ENCODE assay signal across 8 mouse cellular contexts in the genomic region with DNA sequence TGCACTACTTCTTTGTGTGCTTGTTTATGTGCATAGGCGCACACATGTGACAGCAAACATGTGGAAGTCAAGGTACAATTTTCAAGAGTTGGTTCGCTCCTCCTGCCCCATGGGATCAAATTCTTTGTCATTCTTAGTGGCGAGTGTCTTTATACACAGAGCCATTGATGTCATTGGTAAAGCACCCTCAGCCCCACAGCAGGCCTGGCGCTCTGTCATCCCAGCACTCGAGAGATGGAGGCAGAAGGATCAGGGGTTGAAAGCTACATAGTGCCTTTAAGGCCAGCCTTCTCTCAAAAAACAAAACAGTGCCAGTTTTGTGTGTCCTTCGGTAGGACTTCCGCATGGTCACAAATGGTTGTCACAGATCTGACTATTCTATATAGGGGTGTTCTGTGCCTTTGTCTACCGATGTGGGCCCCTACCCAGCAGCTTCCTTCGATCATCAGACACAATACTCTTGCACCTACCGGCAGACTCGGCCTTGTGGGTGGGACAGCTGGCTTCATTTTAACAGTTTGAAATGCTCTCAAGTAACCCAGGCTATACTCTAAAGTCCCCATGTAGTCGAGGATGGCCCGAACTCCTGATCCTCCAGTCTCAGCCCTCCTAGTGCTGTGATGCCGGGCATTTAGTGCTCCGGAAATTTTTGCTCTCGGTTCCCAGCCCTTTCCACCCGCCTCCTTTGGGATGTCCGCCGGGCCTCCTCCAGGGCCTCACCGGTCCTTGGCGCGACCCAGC. TPM values are rescaled to one million over a fixed set of nuclear protein-coding genes. Genes with fewer than 3 reads are reported as not detected.
DNase-seq lines count a peak whose midpoint lies in the region; ATAC-seq and TF ChIP-seq lines count a peak whose summit lies in the region.

No protein-coding gene starts in this region.

- H3K27me3 ChIP-seq in lung, postnatal 0 days (replicated peaks; ENCODE audit: insufficient read depth, low read length) = no peaks in the 10 kb centered on the region
- no peaks in the 10 kb centered on the region for H3K27me3 ChIP-seq in intestine, embryonic 16.5 days (replicated peaks; ENCODE audit: control insufficient read depth, insufficient read depth, low read length)
- H3K27me3 ChIP-seq in neural tube, embryonic 14.5 days (ENCODE audit: control insufficient read depth, insufficient read depth, low read length) = no peaks in the 10 kb centered on the region

- peak overlapping the region; percentile 20; the same call in 1 of the 2 replicates for H3K9ac ChIP-seq in lung, postnatal 0 days (replicated peaks; ENCODE audit: low read depth)
- peak overlapping the region; percentile 83 for H3K9ac ChIP-seq in intestine, embryonic 16.5 days (ENCODE audit: low read depth, low read length)
- peak overlapping the region; percentile 50 for H3K9ac ChIP-seq in neural tube, embryonic 14.5 days (replicated peaks; ENCODE audit: low read depth, low read length)

- ATAC-seq in lung, postnatal 0 days = no peak
- ATAC-seq in intestine, embryonic 16.5 days = 0 out of 2 replicates have a peak, but pooled peaks have one; percentile 0
- ATAC-seq in neural tube, embryonic 14.5 days (ENCODE audit: low read depth) = 0 out of 2 replicates have a peak, but pooled peaks have one; percentile 0

- H3K36me3 ChIP-seq in lung, postnatal 0 days (ENCODE audit: insufficient read depth, low read length) = peaks cover 14% of the 10 kb centered on the region
- peaks cover 5% of the 10 kb centered on the region; the same call in 1 of the 2 replicates for H3K36me3 ChIP-seq in intestine, embryonic 16.5 days (ENCODE audit: control insufficient read depth, insufficient read depth, low read length)
- peaks cover 20% of the 10 kb centered on the region for H3K36me3 ChIP-seq in neural tube, embryonic 14.5 days (ENCODE audit: control insufficient read depth, insufficient read depth, low read length)

- WGBS in lung, postnatal 0 days = 23% methylated on average over 22 of the region's 22 CpGs
- WGBS in intestine, embryonic 16.5 days = 21% methylated on average over 22 of the region's 22 CpGs
- WGBS in neural tube, embryonic 14.5 days = 23% methylated on average over 20 of the region's 22 CpGs

- H3K4me1 ChIP-seq in lung, postnatal 0 days (ENCODE audit: insufficient read depth, low read depth, low read length) = peaks cover 12% of the 10 kb centered on the region; the same call in 1 of the 2 replicates
- H3K4me1 ChIP-seq in embryonic fibroblast, embryonic 13.5 days (ENCODE audit: control insufficient read depth, insufficient read depth, low read length) = no peaks in the 10 kb centered on the region; the same call in 1 of the 2 replicates
- H3K4me1 ChIP-seq in intestine, embryonic 16.5 days (ENCODE audit: control insufficient read depth, insufficient read depth, low read length) = peaks cover 20% of the 10 kb centered on the region
- peaks cover 17% of the 10 kb centered on the region for H3K4me1 ChIP-seq in neural tube, embryonic 14.5 days (ENCODE audit: control insufficient read depth, insufficient read depth, low read length)

- TF ChIP-seq EP300 in lung, postnatal 0 days (IDR thresholded peaks at IDR 0.05) = no peak

- no peak for DNase-seq in lung, postnatal 0 days (ENCODE audit: low spot score)
- DNase-seq in lung, postnatal 14 days = no peak
- no peak for DNase-seq in spleen, adult 18-20 months
- no peak for DNase-seq in urinary bladder, postnatal 25 days (ENCODE audit: low spot score)
- DNase-seq in layer of hippocampus, adult 11-12 months (ENCODE audit: low spot score) = no peak

- no peaks in the 10 kb centered on the region for H3K9me3 ChIP-seq in lung, postnatal 0 days (ENCODE audit: low read length)
- H3K9me3 ChIP-seq in intestine, embryonic 16.5 days (ENCODE audit: control insufficient read depth, low read length) = no peaks in the 10 kb centered on the region
- no peaks in the 10 kb centered on the region for H3K9me3 ChIP-seq in neural tube, embryonic 14.5 days (ENCODE audit: control insufficient read depth, low read length)

- peak overlapping the region; percentile 39; the same call in 1 of the 2 replicates for H3K27ac ChIP-seq in lung, postnatal 0 days (ENCODE audit: low read length)
- H3K27ac ChIP-seq in embryonic fibroblast, embryonic 13.5 days (ENCODE audit: insufficient read depth, low read length) = peak overlapping the region; percentile 4; the same call in 1 of the 2 replicates
- H3K27ac ChIP-seq in intestine, embryonic 16.5 days (ENCODE audit: low read length) = peak overlapping the region; percentile 77
- H3K27ac ChIP-seq in neural tube, embryonic 14.5 days (ENCODE audit: low read depth, low read length) = peak overlapping the region; percentile 60

- H3K4me2 ChIP-seq in lung, postnatal 0 days (replicated peaks; ENCODE audit: low read depth, low read length) = peak overlapping the region; percentile 81
- H3K4me2 ChIP-seq in intestine, embryonic 16.5 days (ENCODE audit: low read depth, low read length) = peak overlapping the region; percentile 80
- peak overlapping the region; percentile 79 for H3K4me2 ChIP-seq in neural tube, embryonic 14.5 days (ENCODE audit: low read depth, low read length)

- peak overlapping the region; percentile 85 for H3K4me3 ChIP-seq in lung, postnatal 0 days (ENCODE audit: low read depth, low read length)
- H3K4me3 ChIP-seq in embryonic fibroblast, embryonic 13.5 days (ENCODE audit: insufficient read depth, low read length) = peak overlapping the region; percentile 58
- H3K4me3 ChIP-seq in intestine, embryonic 16.5 days (ENCODE audit: low read length) = peak overlapping the region; percentile 74
- peak overlapping the region; percentile 50 for H3K4me3 ChIP-seq in neural tube, embryonic 14.5 days (ENCODE audit: low read depth, low read length)

- no peak; the same call in 1 of the 2 replicates for TF ChIP-seq POLR2A in embryonic fibroblast, embryonic 13.5 days (IDR thresholded peaks at IDR 0.05; ENCODE audit: low read depth, low read length)

- TF ChIP-seq CTCF in lung, postnatal 0 days (IDR thresholded peaks at IDR 0.05) = no peak
- no peak for TF ChIP-seq CTCF in embryonic fibroblast, embryonic 13.5 days (IDR thresholded peaks at IDR 0.05; ENCODE audit: borderline replicate concordance, insufficient read depth, low read length)

RNA-seq across cellular contexts. Expression of gene Ndufa11, which starts 1.5 kb away (rescaled TPM):
- 380 and 426 TPM in 2 replicates for polyA plus RNA-seq in lung, postnatal 0 days (2015; fragmentation: Nextera tagmentation; extraction: Ambion mirVana)
- 114 and 127 TPM in 2 replicates for polyA plus RNA-seq in embryonic fibroblast, embryonic 13.5 days (2011; ENCODE audit: insufficient read length, low read depth, missing spikeins)
- polyA plus RNA-seq in intestine, embryonic 16.5 days (2015; fragmentation: Nextera tagmentation; extraction: Ambion mirVana) = 527 and 530 TPM in 2 replicates
- polyA plus RNA-seq in neural tube, embryonic 14.5 days (2014; fragmentation: Nextera tagmentation; extraction: Ambion mirVana) = 570 and 693 TPM in 2 replicates

RNA-seq across cellular contexts. Expression of gene Vmac, which starts 1.7 kb away (rescaled TPM):
- polyA plus RNA-seq in lung, postnatal 0 days (2015; fragmentation: Nextera tagmentation; extraction: Ambion mirVana) = 17.2 and 17.5 TPM in 2 replicates
- 15.0 and 15.1 TPM in 2 replicates for polyA plus RNA-seq in embryonic fibroblast, embryonic 13.5 days (2011; ENCODE audit: insufficient read length, low read depth, missing spikeins)
- 15.7 and 16.6 TPM in 2 replicates for polyA plus RNA-seq in intestine, embryonic 16.5 days (2015; fragmentation: Nextera tagmentation; extraction: Ambion mirVana)
- 16.9 and 19.4 TPM in 2 replicates for polyA plus RNA-seq in neural tube, embryonic 14.5 days (2014; fragmentation: Nextera tagmentation; extraction: Ambion mirVana)

RNA-seq across cellular contexts. Expression of gene Nrtn, which starts 41.2 kb away (rescaled TPM):
- 10.5 and 10.7 TPM in 2 replicates for polyA plus RNA-seq in lung, postnatal 0 days (2015; fragmentation: Nextera tagmentation; extraction: Ambion mirVana)
- polyA plus RNA-seq in embryonic fibroblast, embryonic 13.5 days (2011; ENCODE audit: insufficient read length, low read depth, missing spikeins) = not detected in 2 replicates
- polyA plus RNA-seq in intestine, embryonic 16.5 days (2015; fragmentation: Nextera tagmentation; extraction: Ambion mirVana) = 7.0 and 7.9 TPM in 2 replicates
- polyA plus RNA-seq in neural tube, embryonic 14.5 days (2014; fragmentation: Nextera tagmentation; extraction: Ambion mirVana) = 1.9 and 2.9 TPM in 2 replicates

RNA-seq across cellular contexts. Expression of gene Ranbp3, which starts 43.0 kb away (rescaled TPM):
- polyA plus RNA-seq in lung, postnatal 0 days (2015; fragmentation: Nextera tagmentation; extraction: Ambion mirVana) = 42.6 and 44.8 TPM in 2 replicates
- 42.3 and 45.7 TPM in 2 replicates for polyA plus RNA-seq in embryonic fibroblast, embryonic 13.5 days (2011; ENCODE audit: insufficient read length, low read depth, missing spikeins)
- 66.5 and 72.8 TPM in 2 replicates for polyA plus RNA-seq in intestine, embryonic 16.5 days (2015; fragmentation: Nextera tagmentation; extraction: Ambion mirVana)
- 93.6 and 95.9 TPM in 2 replicates for polyA plus RNA-seq in neural tube, embryonic 14.5 days (2014; fragmentation: Nextera tagmentation; extraction: Ambion mirVana)

RNA-seq across cellular contexts. Expression of gene Dus3l, which starts 48.5 kb away (rescaled TPM):
- 26.3 and 29.7 TPM in 2 replicates for polyA plus RNA-seq in lung, postnatal 0 days (2015; fragmentation: Nextera tagmentation; extraction: Ambion mirVana)
- 17.4 and 17.6 TPM in 2 replicates for polyA plus RNA-seq in embryonic fibroblast, embryonic 13.5 days (2011; ENCODE audit: insufficient read length, low read depth, missing spikeins)
- polyA plus RNA-seq in intestine, embryonic 16.5 days (2015; fragmentation: Nextera tagmentation; extraction: Ambion mirVana) = 37.6 and 40.0 TPM in 2 replicates
- polyA plus RNA-seq in neural tube, embryonic 14.5 days (2014; fragmentation: Nextera tagmentation; extraction: Ambion mirVana) = 79.0 and 81.0 TPM in 2 replicates

Comparison
In these comparisons a context has a peak if more than half of its experiments do, and no peak if none do; other contexts are left out.
1. H3K27ac ChIP-seq: peak in every context shown above with its lines; median percentile 77 in intestine, embryonic 16.5 days; 60 in neural tube, embryonic 14.5 days; 39 in lung, postnatal 0 days; 4 in embryonic fibroblast, embryonic 13.5 days.
2. H3K9ac ChIP-seq: peak in every context shown above with its lines; median percentile 83 in intestine, embryonic 16.5 days; 50 in neural tube, embryonic 14.5 days; 20 in lung, postnatal 0 days.